Mouse (Mus musculus): ENCODE results near the gene Defb36. TPM values are rescaled to one million over a fixed set of nuclear protein-coding genes. Genes with fewer than 3 reads are reported as not detected.

The Defb36 gene
- polyA plus RNA-seq, 2 experiments: not detected

- 40% methylated on average over 6 of the region's 6 CpGs for WGBS
- H3K4me2 ChIP-seq (replicated peaks; ENCODE audit: low read depth, low read length, severe bottlenecking): no peak overlapping the region
Observed at GRCm38 (mm10) chr2:152607746-152608145, 3.6 kb downstream of the Defb36 start.

GRCm38 (mm10) chr2:152608719-152609118 is 4.6 kb downstream of the Defb36 start:
- Histone ChIP-seq H3K36me3 (ENCODE audit: control insufficient read depth, insufficient read depth, low read length) (no peaks in the 10 kb centered on the region), H3K4me2 (replicated peaks; ENCODE audit: low read depth, low read length, severe bottlenecking) (no peak overlapping the region), H3K9me3 (ENCODE audit: control insufficient read depth, low read length) (no peaks in the 10 kb centered on the region), H3K27me3 (ENCODE audit: control insufficient read depth, insufficient read depth, low read length) (no peaks in the 10 kb centered on the region), H3K27ac (replicated peaks; ENCODE audit: low read depth, low read length) (no peak overlapping the region), H3K9ac (ENCODE audit: low read depth, low read length, severe bottlenecking) (no peak overlapping the region), H3K4me3 (replicated peaks; ENCODE audit: low read length) (no peak overlapping the region), H3K4me1 (ENCODE audit: control insufficient read depth, insufficient read depth, low read length) (no peaks in the 10 kb centered on the region)
- 81% methylated on average over 1 of the region's 1 CpGs for WGBS
- no peak for TF ChIP-seq POLR2A (IDR thresholded peaks at IDR 0.05; ENCODE audit: borderline replicate concordance, extremely low read depth, insufficient read depth, insufficient read length)
- ATAC-seq (ENCODE audit: low FRiP score, low read depth) (no peak), DNase-seq (ENCODE audit: low spot score) (no peak)

More at GRCm38 (mm10) chr2:152607746-152608145, 3.6 kb downstream of the Defb36 start:
- TF ChIP-seq POLR2A (IDR thresholded peaks at IDR 0.05; ENCODE audit: borderline replicate concordance, extremely low read depth, insufficient read depth, insufficient read length): no peak
- Histone ChIP-seq H3K27ac (replicated peaks; ENCODE audit: low read depth, low read length) (no peak overlapping the region), H3K9me3 (ENCODE audit: control insufficient read depth, low read length) (no peaks in the 10 kb centered on the region), H3K4me1 (ENCODE audit: control insufficient read depth, insufficient read depth, low read length) (no peaks in the 10 kb centered on the region), H3K4me3 (replicated peaks; ENCODE audit: low read length) (no peak overlapping the region), H3K27me3 (ENCODE audit: control insufficient read depth, insufficient read depth, low read length) (no peaks in the 10 kb centered on the region), H3K36me3 (ENCODE audit: control insufficient read depth, insufficient read depth, low read length) (no peaks in the 10 kb centered on the region), H3K9ac (ENCODE audit: low read depth, low read length, severe bottlenecking) (no peak overlapping the region)
- ATAC-seq (ENCODE audit: low FRiP score, low read depth) (no peak), DNase-seq (ENCODE audit: low spot score) (no peak)

GRCm38 (mm10) chr2:152612193-152612592 is 8.1 kb downstream of the Defb36 start:
- Histone ChIP-seq H3K9ac (ENCODE audit: low read depth, low read length, severe bottlenecking) (no peak overlapping the region), H3K27ac (replicated peaks; ENCODE audit: low read depth, low read length) (no peak overlapping the region), H3K27me3 (ENCODE audit: control insufficient read depth, insufficient read depth, low read length) (no peaks in the 10 kb centered on the region), H3K9me3 (ENCODE audit: control insufficient read depth, low read length) (no peaks in the 10 kb centered on the region), H3K4me2 (replicated peaks; ENCODE audit: low read depth, low read length, severe bottlenecking) (no peak overlapping the region), H3K4me1 (ENCODE audit: control insufficient read depth, insufficient read depth, low read length) (no peaks in the 10 kb centered on the region), H3K4me3 (replicated peaks; ENCODE audit: low read length) (no peak overlapping the region), H3K36me3 (ENCODE audit: control insufficient read depth, insufficient read depth, low read length) (no peaks in the 10 kb centered on the region)
- DNase-seq (ENCODE audit: low spot score): no peak
- ATAC-seq (ENCODE audit: low FRiP score, low read depth): no peak; the same call in 1 of the 2 replicates
- no peak for TF ChIP-seq POLR2A (IDR thresholded peaks at IDR 0.05; ENCODE audit: borderline replicate concordance, extremely low read depth, insufficient read depth, insufficient read length)
- WGBS: 31% methylated on average over 7 of the region's 8 CpGs

GRCm38 (mm10) chr2:152615563-152615962 is 11.4 kb downstream of the Defb36 start:
- 9% methylated on average over 7 of the region's 7 CpGs for WGBS
- no peaks in the 10 kb centered on the region for H3K27me3 ChIP-seq (ENCODE audit: control insufficient read depth, insufficient read depth, low read length)
- H3K36me3 ChIP-seq (ENCODE audit: control insufficient read depth, insufficient read depth, low read length): no peaks in the 10 kb centered on the region
- DNase-seq (ENCODE audit: low spot score) (peak; percentile 91), ATAC-seq (ENCODE audit: low FRiP score, low read depth) (peak; percentile 74)
- no peak overlapping the region for H3K4me3 ChIP-seq (replicated peaks; ENCODE audit: low read length)
- H3K9me3 ChIP-seq (ENCODE audit: control insufficient read depth, low read length): no peaks in the 10 kb centered on the region
- H3K9ac ChIP-seq (ENCODE audit: low read depth, low read length, severe bottlenecking): no peak overlapping the region
- no peak overlapping the region for H3K4me2 ChIP-seq (replicated peaks; ENCODE audit: low read depth, low read length, severe bottlenecking)
- TF ChIP-seq POLR2A (IDR thresholded peaks at IDR 0.05; ENCODE audit: borderline replicate concordance, extremely low read depth, insufficient read depth, insufficient read length): no peak
- no peak overlapping the region for H3K27ac ChIP-seq (replicated peaks; ENCODE audit: low read depth, low read length)
- H3K4me1 ChIP-seq (ENCODE audit: control insufficient read depth, insufficient read depth, low read length): no peaks in the 10 kb centered on the region

- Histone ChIP-seq H3K4me1 (ENCODE audit: control insufficient read depth, insufficient read depth, low read length) (no peaks in the 10 kb centered on the region), H3K4me3 (replicated peaks; ENCODE audit: low read length) (no peak overlapping the region), H3K4me2 (replicated peaks; ENCODE audit: low read depth, low read length, severe bottlenecking) (no peak overlapping the region), H3K36me3 (ENCODE audit: control insufficient read depth, insufficient read depth, low read length) (no peaks in the 10 kb centered on the region), H3K27me3 (ENCODE audit: control insufficient read depth, insufficient read depth, low read length) (no peaks in the 10 kb centered on the region), H3K27ac (replicated peaks; ENCODE audit: low read depth, low read length) (no peak overlapping the region), H3K9ac (ENCODE audit: low read depth, low read length, severe bottlenecking) (no peak overlapping the region), H3K9me3 (ENCODE audit: control insufficient read depth, low read length) (no peaks in the 10 kb centered on the region)
- WGBS: 64% methylated on average over 6 of the region's 6 CpGs
- no peak for TF ChIP-seq POLR2A (IDR thresholded peaks at IDR 0.05; ENCODE audit: borderline replicate concordance, extremely low read depth, insufficient read depth, insufficient read length)
- DNase-seq (ENCODE audit: low spot score) (no peak), ATAC-seq (ENCODE audit: low FRiP score, low read depth) (no peak)
Observed at GRCm38 (mm10) chr2:152616470-152616869, 12.3 kb downstream of the Defb36 start.

- H3K27me3 ChIP-seq (ENCODE audit: control insufficient read depth, insufficient read depth, low read length): no peaks in the 10 kb centered on the region
- no peak overlapping the region for H3K9ac ChIP-seq (ENCODE audit: low read depth, low read length, severe bottlenecking)
- 65% methylated on average over 5 of the region's 5 CpGs for WGBS
- ATAC-seq (ENCODE audit: low FRiP score, low read depth): no peak
- no peaks in the 10 kb centered on the region for H3K9me3 ChIP-seq (ENCODE audit: control insufficient read depth, low read length)
- H3K36me3 ChIP-seq (ENCODE audit: control insufficient read depth, insufficient read depth, low read length): no peaks in the 10 kb centered on the region
- no peak for TF ChIP-seq POLR2A (IDR thresholded peaks at IDR 0.05; ENCODE audit: borderline replicate concordance, extremely low read depth, insufficient read depth, insufficient read length)
- H3K4me3 ChIP-seq (replicated peaks; ENCODE audit: low read length): no peak overlapping the region
- H3K27ac ChIP-seq (replicated peaks; ENCODE audit: low read depth, low read length): no peak overlapping the region
- no peaks in the 10 kb centered on the region for H3K4me1 ChIP-seq (ENCODE audit: control insufficient read depth, insufficient read depth, low read length)
- H3K4me2 ChIP-seq (replicated peaks; ENCODE audit: low read depth, low read length, severe bottlenecking): no peak overlapping the region
- no peak for DNase-seq (ENCODE audit: low spot score)
Observed at GRCm38 (mm10) chr2:152617374-152617773, 13.2 kb downstream of the Defb36 start.
